Comparison of ENCODE assay signal across 20 mouse cellular contexts in genomic region chr12:99601392-99601791, GRCm38 (mm10). TPM values are rescaled to one million over a fixed set of nuclear protein-coding genes. Genes with fewer than 3 reads are reported as not detected.
DNase-seq lines count a peak whose midpoint lies in the region; ATAC-seq and TF ChIP-seq lines count a peak whose summit lies in the region.
"Had no signal": no experiment of that assay in that cellular context is flagged by ENCODE, and none has a peak within 500 bp of the region (broad histone marks: within the 10 kb centered on the region; RNA-seq: fewer than 3 reads in every experiment).

No protein-coding gene starts in this region.

- peaks cover 4 to 17% of the 10 kb centered on the region in 2 experiments for H3K4me1 ChIP-seq in heart, embryonic 14.5 days (ENCODE audit: control insufficient read depth in 2 of 2, insufficient read depth in 2 of 2, low read length in 2 of 2)
- H3K4me1 ChIP-seq in hindbrain, postnatal 0 days (ENCODE audit: insufficient read depth, low read length): no peaks in the 10 kb centered on the region
- H3K4me1 ChIP-seq in hindbrain, embryonic 11.5 days (replicated peaks; ENCODE audit: control insufficient read depth, insufficient read depth, low read length): no peaks in the 10 kb centered on the region

- H3K9me3 ChIP-seq in heart, embryonic 14.5 days (ENCODE audit: control insufficient read depth, low read length): no peaks in the 10 kb centered on the region
- H3K9me3 ChIP-seq in hindbrain, postnatal 0 days (ENCODE audit: low read length): no peaks in the 10 kb centered on the region
- no peaks in the 10 kb centered on the region for H3K9me3 ChIP-seq in hindbrain, embryonic 11.5 days (ENCODE audit: control insufficient read depth, low read length)
- H3K9me3 ChIP-seq: embryonic facial prominence, embryonic 12.5 days; forebrain, embryonic 13.5 days; heart, embryonic 15.5 days; hindbrain, embryonic 13.5 days had no signal

- H3K9ac ChIP-seq in heart, embryonic 14.5 days (ENCODE audit: low read length): no peak overlapping the region
- no peak overlapping the region for H3K9ac ChIP-seq in hindbrain, postnatal 0 days (replicated peaks; ENCODE audit: low read length)
- no peak overlapping the region for H3K9ac ChIP-seq in hindbrain, embryonic 11.5 days (ENCODE audit: low read depth, low read length)
- H3K9ac ChIP-seq: embryonic facial prominence, embryonic 12.5 days; forebrain, embryonic 13.5 days; forebrain, postnatal 0 days; heart, embryonic 15.5 days; hindbrain, embryonic 13.5 days had no signal

- 47% methylated on average over 8 of the region's 8 CpGs for WGBS in heart, embryonic 14.5 days
- WGBS in hindbrain, postnatal 0 days: 49% methylated on average over 8 of the region's 8 CpGs
- WGBS in hindbrain, embryonic 11.5 days: 60% methylated on average over 8 of the region's 8 CpGs

- ATAC-seq in heart, embryonic 14.5 days (ENCODE audit: insufficient number of reproducible peaks, insufficient read depth, low FRiP score, low read depth): no peak
- no peak for ATAC-seq in hindbrain, postnatal 0 days
- ATAC-seq in hindbrain, embryonic 11.5 days (ENCODE audit: low FRiP score): no peak
- ATAC-seq: forebrain, embryonic 13.5 days; forebrain, postnatal 0 days; intestine, embryonic 16.5 days had no signal

- intact Hi-C loops in heart, postnatal 25 days (cut with DNase I): no loop called here

- no peak overlapping the region for H3K27ac ChIP-seq in heart, embryonic 14.5 days (replicated peaks in 1 of 2; ENCODE audit: control insufficient read depth in 1 of 2, insufficient read depth in 1 of 2, low read depth in 2 of 2, low read length in 2 of 2)
- H3K27ac ChIP-seq in hindbrain, postnatal 0 days: no peak overlapping the region
- H3K27ac ChIP-seq in hindbrain, embryonic 11.5 days (ENCODE audit: low read depth, low read length): no peak overlapping the region
- H3K27ac ChIP-seq: embryonic facial prominence, embryonic 12.5 days; forebrain, embryonic 13.5 days; heart, embryonic 15.5 days; hindbrain, embryonic 13.5 days had no signal

- H3K4me3 ChIP-seq in heart, embryonic 14.5 days (ENCODE audit: control insufficient read depth in 1 of 2, insufficient read depth in 1 of 2, low read depth in 1 of 2, low read length in 2 of 2): no peak overlapping the region
- H3K4me3 ChIP-seq in hindbrain, postnatal 0 days (ENCODE audit: low read length): no peak overlapping the region
- H3K4me3 ChIP-seq in hindbrain, embryonic 11.5 days (ENCODE audit: low read depth, low read length): no peak overlapping the region
- H3K4me3 ChIP-seq: embryonic facial prominence, embryonic 12.5 days; forebrain, embryonic 13.5 days; heart, embryonic 15.5 days; hindbrain, embryonic 13.5 days had no signal

- TF ChIP-seq CTCF in hindbrain, postnatal 0 days (IDR thresholded peaks at IDR 0.05; ENCODE audit: low read depth): no peak

- no peaks in the 10 kb centered on the region for H3K36me3 ChIP-seq in heart, embryonic 14.5 days (ENCODE audit: control insufficient read depth, insufficient read depth, low read length)
- no peaks in the 10 kb centered on the region for H3K36me3 ChIP-seq in hindbrain, postnatal 0 days (ENCODE audit: insufficient read depth, low read length)
- no peaks in the 10 kb centered on the region for H3K36me3 ChIP-seq in hindbrain, embryonic 11.5 days (ENCODE audit: control insufficient read depth, insufficient read depth, low read length)
- H3K36me3 ChIP-seq: embryonic facial prominence, embryonic 12.5 days; heart, embryonic 15.5 days; hindbrain, embryonic 13.5 days had no signal

- H3K4me2 ChIP-seq in heart, embryonic 14.5 days (ENCODE audit: low read length): peak overlapping the region; percentile 21
- H3K4me2 ChIP-seq in hindbrain, postnatal 0 days (ENCODE audit: low read depth, low read length): 0 out of 2 replicates have a peak overlapping the region, but pooled peaks have one; percentile 11
- H3K4me2 ChIP-seq in hindbrain, embryonic 11.5 days (replicated peaks; ENCODE audit: low read depth, low read length): no peak overlapping the region
- H3K4me2 ChIP-seq: embryonic facial prominence, embryonic 12.5 days; forebrain, embryonic 13.5 days; heart, embryonic 15.5 days; hindbrain, embryonic 13.5 days had no signal

- H3K27me3 ChIP-seq in heart, embryonic 14.5 days (ENCODE audit: control insufficient read depth, insufficient read depth, low read length): no peaks in the 10 kb centered on the region
- no peaks in the 10 kb centered on the region for H3K27me3 ChIP-seq in hindbrain, postnatal 0 days (ENCODE audit: insufficient read depth, low read length)
- no peaks in the 10 kb centered on the region for H3K27me3 ChIP-seq in hindbrain, embryonic 11.5 days (ENCODE audit: control insufficient read depth, insufficient read depth, low read length)
- H3K27me3 ChIP-seq: embryonic facial prominence, embryonic 12.5 days; forebrain, embryonic 13.5 days; heart, embryonic 15.5 days; hindbrain, embryonic 13.5 days had no signal

- DNase-seq in heart, adult 11 months: peak; percentile 67
- DNase-seq in heart, adult 9 months (ENCODE audit: low spot score in 2 of 2): no peak
- no peak for DNase-seq in heart, postnatal 25 days (ENCODE audit: low spot score)
- no peak for DNase-seq in hindbrain, postnatal 0 days (ENCODE audit: low spot score)
- DNase-seq in hindbrain, embryonic 11.5 days (ENCODE audit: low spot score): no peak
- DNase-seq in lung, postnatal 10 days: peak; percentile 37
- no peak for DNase-seq in lung, postnatal 36 days
- DNase-seq: adrenal gland, postnatal 14 days; cerebellum, adult 11-12 months; cerebellum, adult 9-10 months; cerebellum, postnatal 25 days; forebrain, postnatal 0 days; gastrocnemius, postnatal 14 days; kidney, adult 2 months had no signal

RNA-seq across cellular contexts. Expression of gene Foxn3, which starts 38.0 kb away (rescaled TPM):
- polyA plus RNA-seq in heart, embryonic 14.5 days (2014; fragmentation: Nextera tagmentation; extraction: Ambion mirVana): 78.3 and 81.0 TPM in 2 replicates
- 100 to 1,000 TPM; 115 to 120 TPM for total RNA-seq in heart, postnatal 25 days (2021)
- total RNA-seq in hindbrain, postnatal 0 days (2014; rRNA removed): 40.6 and 50.4 TPM in 2 replicates
- 69.0 and 70.5 TPM in 2 replicates for polyA plus RNA-seq in hindbrain, postnatal 0 days (2015; fragmentation: Nextera tagmentation; extraction: Ambion mirVana)
- polyA plus RNA-seq in hindbrain, embryonic 11.5 days (2014; fragmentation: Nextera tagmentation; extraction: Ambion mirVana): 77.7 and 91.6 TPM in 2 replicates

Comparison
In these comparisons a context has a peak if more than half of its experiments do, and no peak if none do; other contexts are left out.
1. DNase-seq: peak in heart, adult 11 months (single experiment) and lung, postnatal 10 days (single experiment); none in heart, adult 9 months (0 of 2), heart, postnatal 25 days (single experiment), hindbrain, postnatal 0 days (single experiment), hindbrain, embryonic 11.5 days (single experiment) and lung, postnatal 36 days (single experiment).